In the genomic region with DNA sequence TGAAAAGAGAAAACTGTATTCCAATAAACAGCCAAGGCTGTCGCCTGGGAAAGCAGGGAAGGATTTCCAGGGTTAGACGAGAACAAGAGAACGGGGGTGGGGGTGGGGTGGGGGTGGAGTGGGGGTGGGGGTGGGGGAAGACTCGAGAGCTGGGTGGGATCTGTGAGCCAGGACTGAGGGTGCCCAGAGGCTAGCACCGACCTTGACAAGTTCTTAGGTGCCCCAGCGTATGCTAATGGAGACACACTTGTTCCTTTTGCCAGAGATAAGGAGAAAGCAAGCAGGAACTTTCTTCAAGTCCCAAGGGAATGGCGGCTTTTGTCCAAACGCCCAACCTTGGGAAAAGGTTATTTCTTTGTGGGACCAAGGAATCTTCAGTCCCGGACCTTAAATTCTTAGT, we compare ENCODE assay signal across 8 mouse cellular contexts. TPM values are rescaled to one million over a fixed set of nuclear protein-coding genes. Genes with fewer than 3 reads are reported as not detected.
DNase-seq lines count a peak whose midpoint lies in the region; ATAC-seq and TF ChIP-seq lines count a peak whose summit lies in the region.

No protein-coding gene starts in this region.

- DNase-seq in kidney, postnatal 14 days, result no peak
- DNase-seq in ES-CJ7 (ENCODE audit: low read depth, low spot score), result peak; percentile 75
- no peak for DNase-seq in liver, embryonic 13.5 days
- DNase-seq in thymus, postnatal 10 days (ENCODE audit: low spot score in 2 of 2), result no peak
- no peak for DNase-seq in frontal cortex, postnatal 14 days (ENCODE audit: low spot score in 2 of 2)
- DNase-seq in layer of hippocampus, adult 2 months (ENCODE audit: low spot score in 2 of 2), result no peak

- H3K4me1 ChIP-seq in kidney, embryonic 14.5 days (ENCODE audit: control insufficient read depth, insufficient read depth, low read length), result no peaks in the 10 kb centered on the region
- peaks cover 14% of the 10 kb centered on the region for H3K4me1 ChIP-seq in embryonic facial prominence, embryonic 13.5 days
- H3K4me1 ChIP-seq in liver, embryonic 13.5 days (replicated peaks), result peaks cover 72% of the 10 kb centered on the region

- H3K27me3 ChIP-seq in kidney, embryonic 14.5 days (ENCODE audit: control insufficient read depth, insufficient read depth, low read length), result no peaks in the 10 kb centered on the region
- H3K27me3 ChIP-seq in embryonic facial prominence, embryonic 13.5 days, result peaks cover 24% of the 10 kb centered on the region
- no peaks in the 10 kb centered on the region for H3K27me3 ChIP-seq in liver, embryonic 13.5 days

- peak overlapping the region; percentile 30 for H3K4me2 ChIP-seq in kidney, embryonic 14.5 days (replicated peaks; ENCODE audit: low read depth, low read length)
- H3K4me2 ChIP-seq in embryonic facial prominence, embryonic 13.5 days, result peak overlapping the region; percentile 46
- peak overlapping the region; percentile 89 for H3K4me2 ChIP-seq in liver, embryonic 13.5 days

- H3K27ac ChIP-seq in kidney, embryonic 14.5 days (ENCODE audit: low read depth, low read length), result no peak overlapping the region
- no peak overlapping the region for H3K27ac ChIP-seq in embryonic facial prominence, embryonic 13.5 days
- H3K27ac ChIP-seq in liver, embryonic 13.5 days, result peak overlapping the region; percentile 97; the same call in 1 of the 2 replicates
- no peak overlapping the region for H3K27ac ChIP-seq in layer of hippocampus, adult 2 months

- H3K36me3 ChIP-seq in kidney, embryonic 14.5 days (ENCODE audit: control insufficient read depth, insufficient read depth, low read length), result peaks cover 3% of the 10 kb centered on the region; the same call in 1 of the 2 replicates
- no peaks in the 10 kb centered on the region; the same call in 1 of the 2 replicates for H3K36me3 ChIP-seq in embryonic facial prominence, embryonic 13.5 days
- H3K36me3 ChIP-seq in liver, embryonic 13.5 days, result peaks cover 62% of the 10 kb centered on the region

- H3K9ac ChIP-seq in kidney, embryonic 14.5 days (ENCODE audit: low read depth, low read length), result no peak overlapping the region
- H3K9ac ChIP-seq in embryonic facial prominence, embryonic 13.5 days, result no peak overlapping the region
- H3K9ac ChIP-seq in liver, embryonic 13.5 days, result no peak overlapping the region

- 47% methylated on average over 9 of the region's 9 CpGs for WGBS in kidney, embryonic 14.5 days
- 45% methylated on average over 9 of the region's 9 CpGs for WGBS in embryonic facial prominence, embryonic 13.5 days
- 58% methylated on average over 9 of the region's 9 CpGs for WGBS in liver, embryonic 13.5 days (ENCODE audit: insufficient replicate concordance)

- no peak for ATAC-seq in kidney, embryonic 14.5 days (ENCODE audit: low FRiP score, low TSS enrichment)
- no peak for ATAC-seq in embryonic facial prominence, embryonic 13.5 days (ENCODE audit: insufficient number of reproducible peaks, insufficient read depth, low FRiP score, low TSS enrichment, low read depth)
- ATAC-seq in liver, embryonic 13.5 days (ENCODE audit: low read depth), result no peak

- H3K4me3 ChIP-seq in kidney, embryonic 14.5 days (ENCODE audit: low read length), result no peak overlapping the region
- H3K4me3 ChIP-seq in embryonic facial prominence, embryonic 13.5 days, result no peak overlapping the region
- peak overlapping the region; percentile 94; the same call in 1 of the 2 replicates for H3K4me3 ChIP-seq in liver, embryonic 13.5 days (replicated peaks)
- no peak overlapping the region for H3K4me3 ChIP-seq in layer of hippocampus, adult 2 months

- no peaks in the 10 kb centered on the region for H3K9me3 ChIP-seq in kidney, embryonic 14.5 days (ENCODE audit: control insufficient read depth, low read length)
- no peaks in the 10 kb centered on the region for H3K9me3 ChIP-seq in embryonic facial prominence, embryonic 13.5 days
- H3K9me3 ChIP-seq in liver, embryonic 13.5 days (replicated peaks), result no peaks in the 10 kb centered on the region

- no peak for TF ChIP-seq CTCF in layer of hippocampus, adult 2 months (conservative IDR thresholded peaks at IDR 0.05)

RNA-seq across cellular contexts. Expression of gene Creg1, which starts 8.5 kb away (rescaled TPM):
- polyA plus RNA-seq in kidney, embryonic 14.5 days (2014; fragmentation: Nextera tagmentation; extraction: Ambion mirVana), result 53.8 and 56.9 TPM in 2 replicates
- 43.8 and 60.0 TPM in 2 replicates for polyA plus RNA-seq in embryonic facial prominence, embryonic 13.5 days (2015; fragmentation: Nextera tagmentation; extraction: Ambion mirVana)
- polyA plus RNA-seq in liver, embryonic 13.5 days (2015; fragmentation: Nextera tagmentation; extraction: Ambion mirVana), result 334 and 344 TPM in 2 replicates
- total RNA-seq in layer of hippocampus, adult 2 months (2021), result 10 to 100 TPM; 23.8 to 26.4 TPM

RNA-seq across cellular contexts. Expression of gene Cd247, which starts 16.5 kb away (rescaled TPM):
- polyA plus RNA-seq in kidney, embryonic 14.5 days (2014; fragmentation: Nextera tagmentation; extraction: Ambion mirVana), result 0.88 and 1.2 TPM in 2 replicates
- 0.87 and 1.7 TPM in 2 replicates for polyA plus RNA-seq in embryonic facial prominence, embryonic 13.5 days (2015; fragmentation: Nextera tagmentation; extraction: Ambion mirVana)
- 0.09 and 0.30 TPM in 2 replicates for polyA plus RNA-seq in liver, embryonic 13.5 days (2015; fragmentation: Nextera tagmentation; extraction: Ambion mirVana)
- not detected for total RNA-seq in layer of hippocampus, adult 2 months (2021)

Comparison
In these comparisons a context has a peak if more than half of its experiments do, and no peak if none do; other contexts are left out.
1. H3K4me2 ChIP-seq: peak in every context shown above with its lines; median percentile 89 in liver, embryonic 13.5 days; 46 in embryonic facial prominence, embryonic 13.5 days; 30 in kidney, embryonic 14.5 days.